Mouse (Mus musculus) myocyte (in vitro differentiated cells): ENCODE data around the gene Tdgf1.

Experiments
- CEBPB ChIP-seq: IDR thresholded peaks from 2 replicates; pipeline ENCODE4 v1.6.1; 2011; ENCODE audit warnings: mild to moderate bottlenecking, moderate library complexity; ENCODE audit not compliant: poor library complexity, insufficient read depth, severe bottlenecking
- E2F4 ChIP-seq: IDR thresholded peaks from one replicate; pipeline ENCODE4 v1.6.1; 2011; ENCODE audit warnings: mild to moderate bottlenecking, control low read depth, moderate library complexity; ENCODE audit not compliant: insufficient read depth
- MYOD1 ChIP-seq, 3 experiments: IDR thresholded peaks; one replicate each; pipeline ENCODE4 v1.6.1; 2011; ENCODE audit warnings: control low read depth in 2 of 3, low read depth in 2 of 3, mild to moderate bottlenecking in 2 of 3, moderate library complexity in 1 of 3; ENCODE audit not compliant: insufficient read length in 2 of 3, control insufficient read depth in 1 of 3
- MYOG ChIP-seq, 3 experiments: IDR thresholded peaks; one replicate each; pipeline ENCODE4 v1.6.1; 2011; ENCODE audit warnings: control low read depth in 2 of 3, low read depth in 2 of 3, mild to moderate bottlenecking in 2 of 3; ENCODE audit not compliant: insufficient read length in 2 of 3, control insufficient read depth in 1 of 3, insufficient read depth in 1 of 3
- POLR2A ChIP-seq: IDR thresholded peaks from one replicate; pipeline ENCODE4 v1.6.1; 2011; ENCODE audit warnings: low read depth, mild to moderate bottlenecking, control low read depth, moderate library complexity; ENCODE audit not compliant: insufficient read length
- REST ChIP-seq: IDR thresholded peaks from one replicate; pipeline ENCODE4 v1.6.1; 2011; ENCODE audit warnings: mild to moderate bottlenecking, control low read depth, moderate library complexity; ENCODE audit not compliant: insufficient read depth, insufficient read length
- USF1 ChIP-seq: IDR thresholded peaks from one replicate; pipeline ENCODE4 v1.6.1; 2011; ENCODE audit warnings: low read depth, mild to moderate bottlenecking, control low read depth, moderate library complexity

GRCm38 (mm10) chr9:110954681-110955445 is 8.9 kb upstream of the Tdgf1 start:
- TF ChIP-seq E2F4 (no peak), REST (no peak), POLR2A (no peak), USF1 (no peak), MYOD1 (IDR thresholded peaks at IDR 0.05; ENCODE audit: control insufficient read depth in 1 of 3, insufficient read length in 2 of 3, low read depth in 2 of 3) (no peak), MYOG (IDR thresholded peaks at IDR 0.05; ENCODE audit: control insufficient read depth in 1 of 3, insufficient read depth in 1 of 3, insufficient read length in 2 of 3, low read depth in 2 of 3) (no peak), CEBPB (no peak)
